Mouse (Mus musculus): ENCODE data around the gene Gtf2a2.

Gene Gtf2a2

GRCm38 (mm10) chr9:70012408-70012901 is at the start of gene Gtf2a2:
Gene Gtf2a2, plus strand, starts transcription at chr9:70012550.
- DNase-seq (ENCODE audit: low spot score): peak; percentile 76

GRCm38 (mm10) chr9:69964370-69964769 is 48.0 kb upstream of the Gtf2a2 start:
- no peak for DNase-seq (ENCODE audit: low spot score)

- no peak for DNase-seq (ENCODE audit: low spot score)
These were observed 26.8 kb upstream of the Gtf2a2 start for GRCm38 (mm10) chr9:69985526-69985925.

GRCm38 (mm10) chr9:69986063-69986462 is 26.3 kb upstream of the Gtf2a2 start:
- no peak for DNase-seq (ENCODE audit: low spot score)

GRCm38 (mm10) chr9:69986571-69986970 is 25.8 kb upstream of the Gtf2a2 start:
- DNase-seq (ENCODE audit: low spot score): no peak

GRCm38 (mm10) chr9:69987579-69987978 is 24.8 kb upstream of the Gtf2a2 start:
- no peak for DNase-seq (ENCODE audit: low spot score)

- no peak for DNase-seq (ENCODE audit: low spot score)
These were observed 23.5 kb upstream of the Gtf2a2 start for GRCm38 (mm10) chr9:69988706-69989302.

- peak; percentile 88 for DNase-seq (ENCODE audit: low spot score)
These were observed 22.8 kb upstream of the Gtf2a2 start, which contains the start of gene Bnip2 for GRCm38 (mm10) chr9:69989303-69990121. Gene Bnip2, plus strand, starts transcription at chr9:69989466.

- no peak for DNase-seq (ENCODE audit: low spot score)
These were observed 22.0 kb upstream of the Gtf2a2 start for GRCm38 (mm10) chr9:69990346-69990745.

GRCm38 (mm10) chr9:69992841-69993277 is 19.5 kb upstream of the Gtf2a2 start:
- DNase-seq (ENCODE audit: low spot score): no peak

- no peak for DNase-seq (ENCODE audit: low spot score)
These were observed 18.9 kb upstream of the Gtf2a2 start for GRCm38 (mm10) chr9:69993479-69993878.

GRCm38 (mm10) chr9:69994547-69994946 is 17.8 kb upstream of the Gtf2a2 start:
- no peak for DNase-seq (ENCODE audit: low spot score)

GRCm38 (mm10) chr9:69999318-69999717 is 13.0 kb upstream of the Gtf2a2 start:
- DNase-seq (ENCODE audit: low spot score): no peak

GRCm38 (mm10) chr9:70003516-70003915 is 8.8 kb upstream of the Gtf2a2 start:
- no peak for DNase-seq (ENCODE audit: low spot score)

GRCm38 (mm10) chr9:70006984-70007383 is 5.4 kb upstream of the Gtf2a2 start:
- no peak for DNase-seq (ENCODE audit: low spot score)

GRCm38 (mm10) chr9:70007506-70008248 is 4.7 kb upstream of the Gtf2a2 start:
- DNase-seq (ENCODE audit: low spot score): no peak

GRCm38 (mm10) chr9:70009754-70010304 is 2.5 kb upstream of the Gtf2a2 start:
- no peak for DNase-seq (ENCODE audit: low spot score)

- no peak for DNase-seq (ENCODE audit: low spot score)
These were observed 1.4 kb upstream of the Gtf2a2 start for GRCm38 (mm10) chr9:70010781-70011473.

GRCm38 (mm10) chr9:70011537-70012407 is 578 bp upstream of the Gtf2a2 start:
- no peak for DNase-seq (ENCODE audit: low spot score)

- no peak for DNase-seq (ENCODE audit: low spot score)
These were observed 3.3 kb downstream of the Gtf2a2 start for GRCm38 (mm10) chr9:70015632-70016031.

GRCm38 (mm10) chr9:70018879-70019278 is 6.5 kb downstream of the Gtf2a2 start:
- no peak for DNase-seq (ENCODE audit: low spot score)

Measured in urinary bladder, postnatal 10 days (tissue).